Mouse (Mus musculus): ENCODE measurements around the gene Rxrg. TPM values are rescaled to one million over a fixed set of nuclear protein-coding genes. Genes with fewer than 3 reads are reported as not detected.

The Rxrg gene
- 10 to 100 TPM; 29.5 to 40.0 TPM for total RNA-seq (2021)
- long read RNA-seq, experiment 1, transcript Rxrg-202 (9 exons, 1,630 nt) = major isoform, 31 of 65 reads
- long read RNA-seq, experiment 1, transcript Rxrg-201 (10 exons, 2,110 nt) = minor isoform, 29 of 65 reads
- long read RNA-seq, experiment 1, partial matches to known transcripts = 1 of 65 reads
- long read RNA-seq, experiment 1, other reads (novel, unspliced or antisense) = 4 of 65 reads
- long read RNA-seq, experiment 2, transcript Rxrg-202 (9 exons, 1,630 nt) = major isoform, 36 of 70 reads
- long read RNA-seq, experiment 2, transcript Rxrg-201 (10 exons, 2,110 nt) = minor isoform, 32 of 70 reads
- long read RNA-seq, experiment 2, partial matches to known transcripts = 1 of 70 reads
- long read RNA-seq, experiment 2, other reads (novel, unspliced or antisense) = 1 of 70 reads

DNA sequence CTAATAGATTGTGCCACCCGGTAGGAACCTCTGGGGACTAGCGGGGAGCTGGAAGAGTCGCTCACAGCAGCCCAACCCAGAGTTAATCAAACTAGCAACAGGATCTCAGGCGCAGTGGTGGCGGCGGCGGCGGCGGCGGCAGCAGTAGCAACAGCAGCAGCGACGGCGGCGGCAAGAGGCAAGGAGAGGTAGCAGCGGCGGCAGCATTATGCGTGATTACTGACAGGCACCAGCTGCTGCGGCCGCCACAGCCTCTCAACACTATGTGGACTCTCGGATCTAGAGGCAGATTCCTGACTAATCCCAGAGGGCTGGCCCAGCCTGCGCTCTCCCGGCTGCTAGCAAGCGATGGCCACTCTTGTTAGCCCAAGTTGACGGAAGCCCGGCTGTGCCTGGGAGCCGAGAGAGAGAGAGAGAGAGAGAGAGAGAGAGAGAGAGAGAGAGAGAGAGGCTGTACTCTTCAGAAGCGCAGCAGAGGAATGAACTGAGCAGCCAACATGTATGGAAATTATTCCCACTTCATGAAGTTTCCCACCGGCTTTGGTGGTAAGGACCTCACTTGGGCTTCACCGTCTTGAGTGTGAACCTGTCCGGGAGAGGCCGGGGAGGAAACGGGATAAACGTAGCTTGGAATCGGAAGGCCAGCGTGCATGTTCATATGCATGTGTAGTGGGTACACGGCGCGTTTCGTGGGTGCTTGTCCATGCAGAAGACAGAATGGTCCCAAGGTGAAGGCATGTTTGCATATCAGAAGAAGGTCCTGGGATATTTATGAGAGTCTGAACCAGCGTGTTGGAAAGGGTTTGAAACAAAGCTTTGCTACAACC lies at the start of gene Rxrg:
Gene Rxrg (plus strand): TSS at position 130 of the 827 bp plus-strand sequence.
- peak; percentile 58 for DNase-seq

DNA sequence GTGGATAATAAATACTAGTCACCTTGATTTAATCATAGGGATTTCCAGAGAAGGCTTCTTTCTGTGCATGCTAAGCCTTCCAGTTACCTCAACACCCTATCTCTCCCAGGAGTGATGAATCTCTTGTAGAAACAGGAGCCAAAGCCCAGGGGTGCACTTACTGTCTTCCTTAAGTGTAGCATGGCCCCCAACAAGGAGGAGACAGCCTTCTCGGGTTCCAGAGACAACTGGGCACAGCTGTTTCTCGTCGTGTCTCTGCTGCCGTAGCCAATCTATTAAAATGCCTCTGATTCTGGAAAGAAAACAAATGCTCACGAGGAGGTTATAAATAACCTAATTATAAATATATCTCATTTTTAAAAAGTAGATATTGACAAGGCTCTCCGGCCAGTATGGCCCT lies 48.9 kb upstream of the Rxrg start:
- DNase-seq = no peak

DNA sequence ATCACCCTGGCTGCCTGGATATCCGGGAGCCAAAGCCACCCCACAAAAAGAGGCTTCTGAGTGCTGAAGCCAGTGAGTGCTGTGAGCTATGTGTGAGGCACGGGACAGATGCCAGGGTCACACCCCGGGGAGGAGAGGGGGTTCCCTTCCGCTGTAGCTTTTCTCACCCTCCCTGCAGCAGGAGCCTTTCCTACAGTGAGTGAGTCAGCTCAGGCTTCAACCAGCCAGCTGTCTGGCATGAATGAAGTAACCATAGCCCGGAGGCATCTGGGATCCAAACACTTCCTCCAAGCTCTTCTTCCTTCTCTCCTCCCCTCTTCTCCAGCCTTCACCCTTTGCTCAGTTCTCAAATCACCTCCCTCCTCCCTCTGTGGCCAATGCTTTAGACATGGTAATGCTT lies 46.6 kb upstream of the Rxrg start:
- DNase-seq = peak; percentile 55

DNA sequence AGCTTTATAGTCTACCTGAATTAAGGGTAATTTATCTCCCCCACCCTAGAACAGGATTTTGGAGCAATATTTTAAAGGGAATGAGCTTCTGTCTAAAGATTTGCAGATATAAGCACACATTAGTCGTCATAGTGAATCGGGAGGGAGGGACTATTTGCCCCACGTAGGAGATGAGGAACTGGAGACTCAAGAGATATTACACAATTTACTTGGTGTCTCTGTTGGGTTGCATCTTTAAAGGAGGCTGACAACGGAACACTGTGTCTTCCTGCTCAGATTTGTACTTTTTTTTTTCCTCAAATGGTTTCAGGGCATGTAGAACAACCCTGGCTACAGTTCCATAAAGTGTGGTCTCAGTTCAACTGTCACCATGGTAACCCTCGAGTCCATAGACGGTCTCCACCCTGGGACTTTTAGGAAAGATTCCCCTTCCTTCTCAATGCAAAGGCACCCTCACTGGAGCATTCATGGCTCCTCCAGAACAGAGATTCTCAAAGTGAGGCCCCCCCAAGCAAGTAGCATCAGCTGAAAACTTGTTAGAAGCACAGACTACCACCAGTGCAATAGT lies 44.1 kb upstream of the Rxrg start:
- DNase-seq = no peak

DNA sequence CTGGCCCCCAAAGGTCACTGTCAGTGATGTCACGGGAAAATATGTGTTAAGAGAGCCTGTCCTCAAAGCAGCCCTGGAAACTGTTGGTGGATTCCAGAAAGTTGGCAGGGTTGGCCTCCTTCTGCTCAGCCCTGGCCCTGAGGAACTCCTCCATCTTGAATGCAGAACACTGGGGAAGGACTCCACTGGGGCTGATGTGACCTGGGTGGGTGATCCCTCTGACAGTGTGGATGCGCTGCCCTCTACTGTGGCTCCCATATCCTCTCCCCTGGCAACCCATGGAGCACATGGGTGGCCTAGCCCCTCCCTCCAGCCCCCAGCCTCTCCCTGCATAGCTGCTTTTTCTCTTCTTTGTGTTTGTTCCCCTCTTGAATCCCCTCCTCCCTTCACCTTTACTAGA lies 31.6 kb upstream of the Rxrg start:
- no peak for DNase-seq

DNA sequence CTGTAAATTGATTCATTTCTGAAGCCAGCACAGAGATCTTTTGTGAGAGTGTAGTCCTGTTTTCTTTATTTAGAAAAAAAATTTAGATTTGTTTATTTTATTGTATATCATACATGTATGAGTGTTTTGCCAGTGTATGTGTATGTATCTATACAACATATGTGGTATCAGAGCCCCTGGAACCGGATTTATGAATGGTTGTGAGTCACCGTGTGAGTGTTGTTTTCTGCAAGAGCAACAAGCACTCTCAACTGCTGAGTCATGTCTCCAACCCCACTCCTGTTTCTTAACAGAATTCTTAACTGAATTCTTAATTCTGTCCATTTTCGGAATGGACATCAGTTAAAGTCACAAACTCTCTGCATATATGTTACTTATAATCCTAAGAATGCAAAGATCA lies 19.1 kb upstream of the Rxrg start:
- no peak for DNase-seq

DNA sequence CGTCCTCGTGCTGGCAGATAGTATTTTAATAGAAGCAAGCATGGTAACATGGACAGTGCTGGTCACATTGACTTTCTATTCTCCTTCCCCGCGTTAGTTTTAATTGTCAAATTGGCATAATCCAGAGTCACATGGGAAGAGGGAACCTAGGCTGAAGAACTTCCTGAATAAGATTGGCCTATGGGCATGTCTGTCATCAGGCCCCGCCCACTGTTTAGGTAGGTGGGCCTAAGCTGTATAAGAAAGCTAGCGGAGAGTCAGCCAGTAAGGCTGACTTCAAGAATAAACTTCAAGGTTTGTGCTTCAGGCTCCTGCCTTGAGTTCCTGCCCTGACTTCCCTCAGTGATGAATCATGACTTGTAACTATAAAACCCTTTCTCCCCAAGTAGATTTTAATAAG lies 15.0 kb upstream of the Rxrg start:
- no peak for DNase-seq

DNA sequence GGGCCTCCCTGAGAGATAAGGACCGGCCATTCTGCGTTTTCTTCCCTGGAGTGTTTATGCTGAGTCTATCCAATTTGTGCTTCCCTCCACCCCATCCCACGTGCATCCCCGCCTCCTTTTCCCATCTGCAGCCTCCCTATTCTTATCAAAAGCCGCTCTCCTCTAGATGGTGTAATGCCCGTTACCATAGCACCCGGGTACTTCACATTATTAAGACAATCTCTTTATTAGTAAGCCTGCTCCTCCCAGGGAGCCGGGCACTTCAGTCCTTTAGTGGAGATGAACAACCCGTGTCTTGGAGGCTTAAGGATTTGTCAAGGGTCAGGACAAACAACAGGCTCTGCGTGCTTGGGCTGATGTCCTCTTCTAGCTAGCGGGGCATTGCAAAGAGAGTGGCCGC lies 14.3 kb upstream of the Rxrg start:
- DNase-seq = no peak

DNA sequence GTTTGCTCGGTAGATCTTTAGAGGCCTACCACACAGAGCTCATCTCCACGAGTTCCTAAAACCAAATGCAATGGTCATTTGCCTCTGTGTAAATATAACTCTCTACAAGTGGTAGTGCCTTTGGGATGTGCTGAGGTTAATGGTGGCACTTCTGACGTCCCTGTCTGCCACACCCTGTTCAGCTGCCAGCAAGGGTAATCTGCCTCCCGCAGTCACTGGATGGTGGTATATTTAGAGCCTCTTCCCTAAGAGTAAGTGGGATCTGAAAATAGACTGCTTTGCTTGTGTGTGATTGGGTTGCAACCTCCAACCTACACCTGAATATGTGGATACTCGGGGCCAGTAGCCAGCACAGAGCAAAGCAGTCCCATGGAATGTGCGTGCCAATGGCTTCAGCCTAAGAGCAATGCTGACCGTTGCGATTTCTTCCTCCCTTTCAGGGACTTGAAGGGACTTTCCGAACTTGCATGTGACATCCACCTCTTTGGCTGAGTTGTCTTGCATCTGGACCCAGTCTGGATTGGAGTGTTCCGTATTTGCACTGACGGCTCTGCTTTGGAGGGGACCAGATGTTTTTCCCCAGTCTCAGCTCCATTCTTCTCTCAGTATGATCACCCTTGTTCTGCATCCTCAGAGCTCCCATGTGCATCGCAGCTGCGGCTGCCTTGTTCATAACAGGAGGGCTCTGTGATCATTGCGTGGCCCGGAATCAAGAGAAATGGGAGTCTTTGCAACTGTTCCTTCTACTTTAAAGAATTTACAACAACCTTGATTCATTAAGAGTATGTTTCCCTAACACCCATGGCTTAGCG lies 9.2 kb upstream of the Rxrg start:
- DNase-seq = no peak

DNA sequence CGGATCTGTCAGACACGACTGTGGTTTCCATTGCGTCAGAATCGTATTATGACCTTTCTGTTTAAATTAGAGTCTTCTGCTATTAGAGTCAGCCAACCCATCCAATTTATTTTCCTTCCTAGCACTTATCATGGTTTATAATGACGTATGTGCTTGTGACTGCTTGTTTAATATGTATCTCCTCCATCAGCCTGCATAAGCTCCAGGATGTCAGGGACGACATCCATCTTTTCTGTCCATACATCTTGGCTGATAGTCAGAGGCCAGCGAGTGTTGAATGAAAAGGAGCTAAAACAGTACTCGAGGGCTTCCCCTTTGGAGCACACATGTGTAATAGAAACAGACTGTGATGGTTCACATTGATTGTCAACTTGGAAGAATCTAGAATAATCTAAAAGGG lies 6.0 kb upstream of the Rxrg start:
- DNase-seq = no peak

DNA sequence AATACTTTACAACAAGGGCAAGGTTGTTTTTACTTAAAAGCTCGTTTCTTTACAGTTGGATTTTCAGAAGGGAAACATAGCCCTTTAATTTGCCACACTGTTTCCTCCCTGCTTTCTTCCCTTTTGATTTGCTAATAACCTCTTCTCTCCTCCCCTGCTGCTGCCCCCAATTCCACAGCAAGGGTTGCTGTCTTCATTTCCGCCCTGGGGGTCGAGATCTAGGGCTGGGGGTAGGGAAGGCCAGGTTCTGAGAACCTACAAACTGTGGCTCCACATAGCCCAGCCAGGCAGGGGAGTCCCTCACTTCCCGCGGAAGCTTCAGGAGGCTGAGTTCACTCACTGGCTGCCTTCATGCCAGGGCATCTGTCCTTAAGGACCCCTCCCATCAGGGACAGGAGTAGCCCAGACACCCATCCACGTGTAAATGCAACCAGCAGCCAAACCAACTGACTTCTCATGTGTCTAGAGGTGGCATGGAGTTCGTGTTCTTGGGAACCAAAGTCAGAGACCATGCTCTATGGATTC lies 1.1 kb downstream of the Rxrg start:
- DNase-seq = no peak

DNA sequence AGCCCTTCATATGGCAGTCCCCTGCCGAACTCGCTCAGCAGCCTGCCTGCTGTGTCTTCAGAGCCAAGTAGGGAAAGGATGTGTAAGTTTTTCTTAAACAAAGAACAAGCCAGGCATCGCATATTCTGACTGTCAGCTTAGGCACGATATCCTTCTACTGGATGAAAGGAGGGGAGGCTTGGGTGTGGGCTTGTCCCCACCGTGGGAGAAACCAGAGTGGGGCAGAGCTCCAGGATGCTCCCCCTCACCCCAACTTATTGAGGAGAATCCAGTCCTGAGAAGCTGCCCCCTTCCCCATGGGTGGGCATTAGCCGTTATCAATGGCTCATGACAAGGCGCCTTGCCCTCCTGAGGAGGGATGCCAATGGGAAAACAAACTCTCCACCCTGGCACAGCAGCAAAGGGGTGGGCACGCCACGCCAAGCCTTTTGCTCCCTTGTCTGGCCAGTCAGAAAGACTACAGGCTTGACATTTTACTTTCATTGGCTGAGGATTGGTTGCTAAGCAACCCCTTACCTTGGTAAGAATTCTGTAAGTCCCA lies 10.1 kb downstream of the Rxrg start:
- no peak for DNase-seq

DNA sequence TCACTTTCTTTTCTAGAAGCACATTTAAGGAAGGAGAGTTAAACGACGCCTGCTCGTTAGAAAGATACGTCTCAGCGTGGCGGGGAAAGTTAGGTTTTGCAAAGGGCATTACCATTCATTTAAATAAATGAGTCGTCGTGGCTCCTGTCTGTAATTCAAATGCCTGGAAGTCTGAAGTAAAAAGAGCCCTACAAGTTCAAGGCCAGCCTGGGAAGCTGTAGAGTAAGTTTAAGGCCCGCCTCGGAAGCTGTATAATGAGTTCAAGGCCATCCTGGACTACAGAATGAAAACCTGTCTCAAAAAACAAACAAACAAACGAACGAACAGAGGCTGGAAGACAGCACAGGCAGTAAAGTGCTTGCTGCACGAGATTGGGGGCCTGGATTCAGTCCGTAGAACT lies 18.9 kb downstream of the Rxrg start:
- DNase-seq = no peak

DNA sequence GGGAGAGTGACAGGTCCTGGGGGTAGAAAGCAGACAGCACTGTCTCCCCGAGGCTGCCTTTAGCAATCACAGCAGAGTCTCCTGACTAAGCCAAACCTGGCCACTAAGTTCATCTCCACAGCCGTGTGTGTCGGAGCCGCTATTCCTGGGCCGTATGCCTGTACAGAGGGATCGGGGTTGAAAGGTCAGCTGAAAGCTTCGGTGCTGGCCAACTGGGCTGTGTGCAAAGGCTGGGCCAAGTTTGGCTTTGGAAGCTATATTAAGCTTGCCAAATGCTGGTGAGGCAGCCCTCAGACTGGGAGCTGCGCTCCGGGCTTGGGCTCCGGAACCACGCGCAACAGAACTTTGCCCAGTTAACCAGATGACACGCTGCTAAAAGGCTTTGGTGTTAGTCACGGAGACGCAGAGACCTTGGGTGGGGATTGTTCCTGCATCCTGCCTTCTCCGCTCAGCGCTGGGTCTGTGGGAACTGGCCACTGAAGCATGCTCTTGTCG lies 19.9 kb downstream of the Rxrg start:
- DNase-seq = peak; percentile 44

DNA sequence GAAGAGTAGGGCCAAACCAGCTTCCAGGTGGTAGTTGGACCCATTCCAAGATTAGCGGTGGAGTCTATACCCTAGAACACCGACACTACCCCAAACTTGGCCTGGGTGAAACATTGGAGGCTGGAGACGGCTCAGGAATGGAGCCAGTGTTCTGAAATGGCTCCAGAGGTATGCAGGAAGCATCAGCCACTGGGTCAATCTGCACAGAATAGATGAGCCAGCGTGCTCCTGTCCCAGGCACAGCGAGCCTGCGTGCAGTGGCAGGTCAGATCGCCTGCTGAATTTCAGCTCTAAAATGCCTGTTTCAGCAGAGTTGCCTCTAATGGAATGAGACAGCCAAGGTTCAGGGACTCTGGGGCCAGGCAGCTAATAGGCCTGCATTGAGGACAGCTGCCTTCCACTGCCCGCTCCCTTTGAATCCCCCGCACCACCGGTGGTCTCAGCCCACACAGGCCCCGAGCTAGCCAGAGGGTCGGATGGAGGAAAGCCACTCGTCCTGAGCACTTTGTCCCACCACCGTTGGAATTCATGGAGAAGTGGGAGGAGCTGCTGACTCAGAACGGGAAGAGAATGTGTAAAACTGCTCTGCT lies 22.1 kb downstream of the Rxrg start:
- no peak for DNase-seq

DNA sequence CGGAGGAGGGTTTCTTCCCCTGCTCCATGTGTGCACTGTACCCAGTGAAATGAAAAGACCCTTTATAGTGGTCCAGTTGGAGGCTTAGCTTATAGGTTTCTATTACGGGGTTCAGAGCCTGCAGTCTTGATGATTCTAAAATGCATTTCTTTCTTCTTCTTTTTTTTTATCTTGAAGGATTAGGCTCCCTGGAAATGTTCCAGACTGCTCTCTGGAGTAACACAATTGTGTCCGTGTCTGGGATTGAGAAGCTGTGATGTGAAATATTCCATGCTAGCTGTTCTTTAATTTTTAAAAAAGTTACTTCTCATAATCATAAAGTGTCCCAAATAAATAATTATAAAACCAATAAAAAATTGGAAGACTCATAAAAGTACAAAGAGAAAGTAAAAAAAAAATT lies 26.9 kb downstream of the Rxrg start:
- DNase-seq = no peak

DNA sequence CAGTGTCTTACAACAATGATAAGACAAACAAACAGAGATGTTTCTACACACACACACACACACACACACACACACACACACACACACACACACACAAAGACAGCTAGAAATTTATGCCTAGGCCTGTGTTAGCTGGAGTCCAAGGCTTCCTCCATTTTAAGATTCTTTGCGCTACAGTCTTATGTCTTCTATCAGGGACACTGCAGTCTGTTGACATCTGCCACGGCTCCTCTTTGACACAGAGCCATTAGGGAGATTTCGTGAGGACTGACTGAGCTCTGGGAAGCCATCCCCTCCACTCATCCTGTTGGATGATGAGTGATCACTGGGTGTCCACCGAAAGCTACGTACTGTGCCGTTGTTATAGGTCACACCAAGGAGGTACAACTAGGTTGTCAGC lies 33.6 kb downstream of the Rxrg start:
- no peak for DNase-seq

DNA sequence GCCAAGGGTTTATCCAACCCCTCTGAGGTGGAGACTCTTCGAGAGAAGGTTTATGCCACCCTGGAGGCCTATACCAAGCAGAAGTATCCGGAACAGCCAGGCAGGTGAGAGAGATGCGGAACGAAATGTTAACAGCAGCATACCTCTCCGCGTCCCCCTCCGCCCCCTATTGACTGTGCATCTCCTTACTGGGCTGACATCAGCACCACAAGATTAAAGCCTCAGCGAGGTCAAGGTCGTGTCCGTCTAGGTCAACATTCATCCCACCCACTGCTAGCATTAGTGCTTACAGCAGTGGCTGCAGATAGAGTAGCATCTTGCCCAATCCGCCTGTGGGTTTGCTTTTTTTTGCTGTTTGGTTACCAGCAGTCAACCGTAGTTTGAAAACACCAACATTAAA lies 37.5 kb downstream of the Rxrg start:
- DNase-seq = no peak

DNA sequence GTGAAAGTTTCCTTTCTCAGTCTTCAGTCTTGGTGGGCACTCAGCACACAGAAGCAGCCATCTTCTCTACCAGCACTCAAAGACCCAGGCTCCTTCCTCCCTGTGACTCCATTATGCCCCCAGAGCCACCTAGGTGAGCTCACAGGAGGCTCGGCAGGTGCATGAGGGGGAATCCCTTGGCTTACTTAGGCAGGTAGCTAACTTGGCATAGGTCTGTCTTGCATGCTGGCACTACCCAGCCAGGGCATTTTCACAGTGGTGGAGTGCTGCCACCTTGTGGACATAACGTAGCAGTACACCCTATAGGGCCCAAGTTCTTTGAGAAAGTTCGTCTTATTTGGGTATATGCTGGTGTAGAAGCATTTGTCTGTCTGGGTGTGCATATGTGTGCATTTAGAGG lies 38.8 kb downstream of the Rxrg start:
- peak; percentile 45 for DNase-seq

DNA sequence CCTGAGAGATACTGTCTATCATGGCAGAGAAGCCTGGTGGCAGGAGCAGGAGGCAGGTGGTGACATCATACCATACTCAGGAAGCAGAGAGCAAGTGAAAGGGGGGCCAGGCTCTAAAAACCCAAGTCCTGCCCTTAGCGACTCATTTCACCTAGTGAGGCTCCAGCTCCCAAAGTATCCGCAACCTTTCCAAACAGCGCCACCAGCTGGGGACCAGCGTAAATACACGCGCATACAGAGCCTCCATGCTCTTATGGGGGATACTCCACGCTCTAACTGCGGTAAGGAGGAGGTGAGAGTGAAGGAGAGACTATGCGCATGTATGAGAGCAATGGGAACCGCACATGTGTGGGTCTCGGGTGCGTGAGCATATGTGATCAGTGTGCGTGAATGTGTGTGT lies 39.9 kb downstream of the Rxrg start:
- DNase-seq = peak; percentile 64

DNA sequence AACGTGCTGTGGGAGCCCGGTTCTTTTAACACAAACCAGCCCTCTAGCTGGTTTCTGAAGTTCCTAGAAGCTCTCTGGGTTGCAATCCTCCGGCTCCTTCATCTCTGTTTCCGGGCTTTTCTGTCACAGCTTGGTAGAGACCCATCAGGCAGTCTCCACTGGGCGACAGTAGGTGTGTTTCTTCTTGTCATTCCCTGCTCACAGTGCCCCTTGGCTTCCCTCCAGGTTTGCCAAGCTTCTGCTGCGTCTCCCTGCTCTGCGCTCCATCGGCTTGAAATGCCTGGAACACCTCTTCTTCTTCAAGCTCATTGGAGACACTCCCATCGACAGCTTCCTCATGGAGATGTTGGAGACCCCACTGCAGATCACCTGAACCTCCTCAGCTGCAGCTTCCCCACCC lies 40.7 kb downstream of the Rxrg start:
- DNase-seq = no peak
